Mouse (Mus musculus): Measurements from ENCODE around the gene Pi4k2a. TPM values are rescaled to one million over a fixed set of nuclear protein-coding genes. Genes with fewer than 3 reads are reported as not detected.

The Pi4k2a gene
- polyA plus RNA-seq (2016; fragmentation: Nextera tagmentation; extraction: Ambion mirVana): 28.2 TPM in 2 replicates

- Histone ChIP-seq H3K4me1 (replicated peaks) (peaks cover 42% of the 10 kb centered on the region), H3K27me3 (ENCODE audit: insufficient read depth, poor library complexity, severe bottlenecking) (no peaks in the 10 kb centered on the region), H3K9me3 (no peaks in the 10 kb centered on the region), H3K36me3 (peaks cover 22% of the 10 kb centered on the region), H3K4me3 (peak within 1 kb of the TSS; percentile 80), H3K27ac (peak within 1 kb of the TSS; percentile 91)
- WGBS: 1% methylated on average over 55 of the region's 55 CpGs
- peak; percentile 99 for DNase-seq (ENCODE audit: low spot score)
These were observed at the start of gene Pi4k2a for GRCm38 (mm10) chr19:42089748-42090595. Pi4k2a (plus strand) TSS chr19:42090470.

DNA sequence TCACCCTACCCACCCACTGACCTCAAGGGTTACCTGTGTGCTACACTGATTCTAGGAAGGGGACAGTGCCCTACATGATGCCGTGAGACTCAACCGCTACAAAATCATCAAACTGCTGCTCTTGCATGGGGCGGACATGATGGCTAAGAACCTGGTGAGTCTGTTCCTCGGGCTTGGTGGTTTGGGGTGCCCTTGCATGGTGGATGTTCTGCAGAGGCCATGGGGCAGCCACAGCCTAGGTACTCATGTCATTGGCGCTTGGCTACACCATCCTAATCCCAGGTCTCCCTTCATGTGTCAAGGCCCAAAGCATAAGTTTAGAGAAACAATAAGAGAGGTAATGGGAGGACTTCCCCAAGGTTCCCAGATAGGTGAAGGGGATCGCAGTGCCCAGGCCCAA, 46.3 kb upstream of the Pi4k2a start:
- 95% methylated on average over 6 of the region's 6 CpGs for WGBS

DNA sequence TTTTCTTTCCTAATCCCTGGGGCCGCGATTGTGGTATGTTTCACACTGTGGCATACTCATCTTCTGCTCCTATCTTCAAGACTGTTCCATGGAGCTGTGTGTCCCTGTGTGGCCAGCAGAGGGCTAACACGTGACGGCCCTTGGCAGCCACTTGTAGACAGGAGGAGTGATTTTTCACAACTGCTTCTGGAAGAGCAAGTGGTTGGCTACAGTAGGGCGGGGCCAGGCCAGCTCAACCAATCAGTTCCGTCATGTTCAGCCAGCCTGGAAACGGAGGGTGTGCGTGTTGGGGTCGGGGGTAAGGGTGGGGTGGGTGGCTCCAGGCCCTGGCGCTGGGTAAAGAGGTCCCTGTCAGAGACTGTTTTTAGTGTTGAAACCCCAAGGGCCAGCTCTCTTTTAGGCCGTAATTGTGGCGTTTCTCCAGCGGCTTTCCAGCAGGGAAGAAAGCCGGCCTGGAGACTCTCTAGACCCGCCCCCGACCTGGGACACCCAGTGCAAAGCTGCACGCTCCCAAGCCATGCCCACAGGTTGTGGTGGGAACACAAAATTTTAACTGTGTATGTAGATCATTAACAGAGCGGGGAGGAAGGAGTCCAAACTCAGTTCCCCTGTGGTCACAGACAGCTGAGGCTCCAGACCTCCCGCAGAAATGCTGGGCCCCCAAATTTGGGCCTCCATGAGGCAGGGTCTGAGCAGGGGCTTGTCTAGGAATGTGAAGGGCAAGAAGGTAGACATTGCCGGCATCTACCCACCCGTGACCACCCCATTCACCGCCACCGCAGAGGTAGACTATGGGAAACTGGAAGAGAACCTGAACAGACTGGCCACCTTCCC, 44.8 kb upstream of the Pi4k2a start, which contains the start of gene Hoga1:
TSS of gene Hoga1 (plus strand) at position 342 of the 834 bp plus-strand sequence.
- WGBS: 21% methylated on average over 23 of the region's 23 CpGs
- peak; percentile 85 for DNase-seq (ENCODE audit: low spot score)

More for the DNA sequence above, 46.3 kb upstream of the Pi4k2a start:
- DNase-seq (ENCODE audit: low spot score): no peak
- peaks cover 12% of the 10 kb centered on the region for H3K4me1 ChIP-seq (replicated peaks)
- H3K36me3 ChIP-seq: no peaks in the 10 kb centered on the region
- H3K27me3 ChIP-seq (ENCODE audit: insufficient read depth, poor library complexity, severe bottlenecking): peaks cover 10% of the 10 kb centered on the region
- H3K4me3 ChIP-seq: no peak overlapping the region
- no peaks in the 10 kb centered on the region for H3K9me3 ChIP-seq
- no peak overlapping the region for H3K27ac ChIP-seq

GRCm38 (mm10) chr19:42050251-42050650, 40.0 kb upstream of the Pi4k2a start:
- Histone ChIP-seq H3K27ac (no peak overlapping the region), H3K36me3 (no peaks in the 10 kb centered on the region), H3K4me3 (no peak overlapping the region), H3K4me1 (replicated peaks) (peaks cover 20% of the 10 kb centered on the region), H3K9me3 (no peaks in the 10 kb centered on the region), H3K27me3 (ENCODE audit: insufficient read depth, poor library complexity, severe bottlenecking) (no peaks in the 10 kb centered on the region; the same call in 1 of the 2 replicates)
- WGBS: 81% methylated on average over 1 of the region's 1 CpGs
- no peak for DNase-seq (ENCODE audit: low spot score)

More for the DNA sequence above, 44.8 kb upstream of the Pi4k2a start, which contains the start of gene Hoga1:
- Histone ChIP-seq H3K36me3 (no peaks in the 10 kb centered on the region), H3K4me1 (replicated peaks) (peaks cover 12% of the 10 kb centered on the region), H3K9me3 (no peaks in the 10 kb centered on the region), H3K27ac (peak within 1 kb of the TSS; percentile 66), H3K27me3 (ENCODE audit: insufficient read depth, poor library complexity, severe bottlenecking) (peaks cover 2% of the 10 kb centered on the region; the same call in 1 of the 2 replicates), H3K4me3 (peak within 1 kb of the TSS; percentile 47)

DNA sequence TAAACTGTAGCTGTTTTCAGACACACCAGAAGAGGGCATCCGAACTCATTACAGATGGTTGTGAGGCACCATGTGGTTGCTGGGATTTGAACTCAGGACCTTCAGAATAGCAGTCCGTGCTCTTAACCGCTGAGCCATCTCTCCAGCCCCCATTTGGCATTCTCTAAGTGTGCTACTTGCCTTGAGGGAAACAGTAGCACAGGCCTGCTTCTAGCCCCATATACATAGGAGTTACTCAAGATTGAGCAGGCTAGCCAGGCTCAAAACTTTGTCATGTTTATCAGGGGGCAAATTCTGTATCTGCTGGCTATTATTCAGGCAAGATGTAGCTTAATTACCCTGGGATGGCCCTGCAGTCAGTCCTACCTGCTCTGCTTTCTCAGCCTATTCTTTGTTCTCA, 38.9 kb upstream of the Pi4k2a start:
- Histone ChIP-seq H3K27me3 (ENCODE audit: insufficient read depth, poor library complexity, severe bottlenecking) (no peaks in the 10 kb centered on the region), H3K9me3 (no peaks in the 10 kb centered on the region), H3K4me3 (no peak overlapping the region), H3K27ac (no peak overlapping the region), H3K36me3 (no peaks in the 10 kb centered on the region), H3K4me1 (replicated peaks) (peaks cover 10% of the 10 kb centered on the region)
- no peak for DNase-seq (ENCODE audit: low spot score)
- 90% methylated on average over 3 of the region's 3 CpGs for WGBS

DNA sequence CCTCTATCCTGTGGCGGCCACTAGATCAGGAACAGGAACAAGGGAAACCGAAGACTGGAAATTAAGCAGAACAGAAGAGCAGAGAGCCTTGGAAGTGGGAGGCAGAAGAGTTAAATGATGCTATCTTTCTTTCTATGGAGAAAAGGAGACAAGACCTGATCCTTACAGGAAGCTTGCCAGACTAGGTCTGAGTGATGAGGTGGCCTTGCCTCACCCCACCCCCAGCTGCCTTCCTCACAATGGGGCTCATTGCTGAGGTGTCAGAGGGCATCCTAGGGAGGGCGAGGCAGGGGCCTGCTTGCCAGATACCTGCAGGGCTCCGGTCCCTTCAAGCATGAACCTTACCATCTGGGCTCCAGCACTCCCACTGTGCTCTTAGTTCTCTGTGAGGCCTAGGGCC, 38.3 kb upstream of the Pi4k2a start, which contains the start of gene 4933411K16Rik:
TSS of gene 4933411K16Rik (plus strand) at position 301 of the 400 bp plus-strand sequence.
- peak within 1 kb of the TSS; percentile 35; the same call in 1 of the 2 replicates for H3K27ac ChIP-seq
- no peaks in the 10 kb centered on the region for H3K9me3 ChIP-seq
- no peak for DNase-seq (ENCODE audit: low spot score)
- H3K4me1 ChIP-seq (replicated peaks): peaks cover 10% of the 10 kb centered on the region
- WGBS: 69% methylated on average over 4 of the region's 4 CpGs
- H3K27me3 ChIP-seq (ENCODE audit: insufficient read depth, poor library complexity, severe bottlenecking): no peaks in the 10 kb centered on the region
- no peak within 1 kb of the TSS for H3K4me3 ChIP-seq
- no peaks in the 10 kb centered on the region for H3K36me3 ChIP-seq

DNA sequence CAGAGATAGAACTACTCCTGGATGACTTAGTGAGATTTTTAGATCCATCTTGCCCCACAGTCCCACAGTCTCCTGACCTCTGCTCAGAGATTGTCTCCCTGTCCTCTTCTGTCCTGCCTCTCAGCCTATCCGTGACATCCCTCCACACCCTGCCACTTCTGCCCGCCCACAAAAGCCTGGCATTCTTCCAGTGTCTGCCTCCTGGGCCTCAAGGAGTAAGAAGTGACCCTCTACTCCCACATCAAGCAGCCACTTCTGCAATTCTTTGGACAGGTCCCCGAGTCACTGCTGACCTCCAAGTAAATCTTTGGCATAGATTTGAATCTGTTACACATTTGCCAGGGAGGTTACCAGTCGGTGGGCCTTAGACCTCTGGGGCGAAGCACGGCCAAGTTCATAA, 36.0 kb upstream of the Pi4k2a start:
- H3K27me3 ChIP-seq (ENCODE audit: insufficient read depth, poor library complexity, severe bottlenecking): no peaks in the 10 kb centered on the region

DNA sequence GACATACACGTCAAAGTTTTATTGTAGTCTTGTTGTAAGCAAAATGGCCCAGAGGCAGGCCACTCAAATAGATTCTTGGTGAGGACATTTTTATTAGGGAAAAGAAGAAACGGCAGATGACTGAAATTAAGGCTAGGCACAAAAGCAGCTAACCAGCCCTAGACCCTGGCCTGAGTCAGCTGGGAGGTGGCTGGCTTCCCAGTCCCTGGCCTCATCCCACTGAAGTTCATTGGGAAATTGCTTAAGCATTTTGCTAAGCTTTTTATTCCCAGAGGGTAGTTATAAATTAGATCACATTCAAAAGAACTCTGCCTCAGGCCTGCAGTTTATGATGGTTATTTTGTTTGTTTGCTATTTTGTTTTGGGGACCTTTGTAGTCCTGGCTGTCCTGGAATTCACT, 34.4 kb upstream of the Pi4k2a start:
- no peaks in the 10 kb centered on the region for H3K36me3 ChIP-seq
- H3K9me3 ChIP-seq: no peaks in the 10 kb centered on the region
- WGBS: 92% methylated on average over 2 of the region's 2 CpGs
- no peak for DNase-seq (ENCODE audit: low spot score)
- H3K4me1 ChIP-seq (replicated peaks): peaks cover 10% of the 10 kb centered on the region
- H3K27me3 ChIP-seq (ENCODE audit: insufficient read depth, poor library complexity, severe bottlenecking): no peaks in the 10 kb centered on the region
- no peak overlapping the region for H3K27ac ChIP-seq
- no peak overlapping the region for H3K4me3 ChIP-seq

More for the DNA sequence above, 36.0 kb upstream of the Pi4k2a start:
- Histone ChIP-seq H3K4me1 (replicated peaks) (peaks cover 10% of the 10 kb centered on the region), H3K4me3 (no peak overlapping the region), H3K9me3 (no peaks in the 10 kb centered on the region), H3K27ac (no peak overlapping the region), H3K36me3 (no peaks in the 10 kb centered on the region)
- 82% methylated on average over 6 of the region's 6 CpGs for WGBS
- DNase-seq (ENCODE audit: low spot score): no peak

- Histone ChIP-seq H3K27ac (no peak overlapping the region), H3K27me3 (ENCODE audit: insufficient read depth, poor library complexity, severe bottlenecking) (no peaks in the 10 kb centered on the region), H3K4me3 (no peak overlapping the region), H3K36me3 (no peaks in the 10 kb centered on the region), H3K4me1 (replicated peaks) (peaks cover 10% of the 10 kb centered on the region), H3K9me3 (no peaks in the 10 kb centered on the region)
- 87% methylated on average over 6 of the region's 6 CpGs for WGBS
- no peak for DNase-seq (ENCODE audit: low spot score)
These were observed 33.4 kb upstream of the Pi4k2a start for GRCm38 (mm10) chr19:42056719-42057409.

DNA sequence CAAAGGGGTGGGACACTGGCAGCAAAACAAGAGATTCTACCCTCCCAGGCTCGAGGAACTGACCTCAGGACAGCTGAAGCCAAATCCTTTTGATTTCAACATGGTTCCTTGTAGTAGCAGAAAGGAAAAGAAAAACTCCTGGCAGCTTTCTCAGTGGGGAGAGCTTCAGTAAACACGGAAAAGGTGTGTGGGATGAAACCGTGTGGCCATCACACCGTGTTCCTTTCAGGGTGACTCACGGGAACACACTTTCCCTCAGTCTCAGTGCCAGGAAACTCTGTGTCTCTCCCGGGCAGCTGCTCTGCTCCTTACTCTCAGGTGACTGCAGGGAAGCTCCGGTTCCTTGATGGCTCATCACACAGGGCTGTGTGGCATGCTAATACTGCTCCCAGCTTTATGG, 31.8 kb upstream of the Pi4k2a start:
- 76% methylated on average over 7 of the region's 7 CpGs for WGBS
- H3K9me3 ChIP-seq: no peaks in the 10 kb centered on the region
- no peak overlapping the region for H3K27ac ChIP-seq
- no peaks in the 10 kb centered on the region for H3K27me3 ChIP-seq (ENCODE audit: insufficient read depth, poor library complexity, severe bottlenecking)
- H3K4me1 ChIP-seq (replicated peaks): no peaks in the 10 kb centered on the region
- no peak for DNase-seq (ENCODE audit: low spot score)
- no peak overlapping the region for H3K4me3 ChIP-seq
- H3K36me3 ChIP-seq: no peaks in the 10 kb centered on the region

DNA sequence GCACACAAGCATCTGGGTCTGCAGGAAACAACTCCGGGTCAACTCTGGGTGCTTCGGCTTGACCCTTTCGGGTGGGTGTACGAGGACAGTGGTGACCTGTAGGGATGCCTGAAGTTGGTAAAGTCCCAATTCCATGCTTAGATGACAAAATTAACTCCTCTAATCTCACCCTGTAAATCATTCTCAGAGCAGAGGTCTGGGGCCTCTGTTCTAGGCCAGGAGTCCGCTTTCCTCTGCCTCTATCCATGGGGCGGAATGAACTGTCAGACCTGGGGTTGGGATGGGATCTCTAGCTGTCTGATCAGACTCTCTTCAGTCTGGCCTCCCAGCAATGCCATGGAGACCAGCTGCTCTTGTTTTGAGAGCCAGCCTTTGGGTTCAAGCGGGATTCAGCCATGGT, 28.8 kb upstream of the Pi4k2a start:
- Histone ChIP-seq H3K27me3 (ENCODE audit: insufficient read depth, poor library complexity, severe bottlenecking) (no peaks in the 10 kb centered on the region), H3K9me3 (no peaks in the 10 kb centered on the region), H3K4me3 (no peak overlapping the region), H3K27ac (no peak overlapping the region), H3K36me3 (no peaks in the 10 kb centered on the region), H3K4me1 (replicated peaks) (no peaks in the 10 kb centered on the region)
- no peak for DNase-seq (ENCODE audit: low spot score)
- 91% methylated on average over 7 of the region's 7 CpGs for WGBS

All from hindbrain, embryonic 10.5 days (tissue).